Mouse (Mus musculus): ENCODE results near the gene Fcgr4.

- TF ChIP-seq POLR2A (IDR thresholded peaks at IDR 0.05; ENCODE audit: low read depth, low read length): no peak
- TF ChIP-seq CTCF (conservative IDR thresholded peaks at IDR 0.05; ENCODE audit: insufficient read depth, insufficient read length, low read depth, low read length): no peak
Measured at GRCm38 (mm10) chr1:171031752-171032151, 13.0 kb downstream of the Fcgr4 start.
